Comparison of ENCODE assay signal across 23 mouse cellular contexts in genomic region chr11:67438746-67439145, GRCm38 (mm10). TPM values are rescaled to one million over a fixed set of nuclear protein-coding genes. Genes with fewer than 3 reads are reported as not detected.
DNase-seq lines count a peak whose midpoint lies in the region; ATAC-seq and TF ChIP-seq lines count a peak whose summit lies in the region.
"Had no signal": no experiment of that assay in that cellular context is flagged by ENCODE, and none has a peak within 500 bp of the region (broad histone marks: within the 10 kb centered on the region; RNA-seq: fewer than 3 reads in every experiment).

No protein-coding gene starts in this region.

- H3K4me2 ChIP-seq in heart, embryonic 11.5 days, result no peak overlapping the region
- H3K4me2 ChIP-seq in forebrain, embryonic 14.5 days (ENCODE audit: low read length), result no peak overlapping the region
- H3K4me2 ChIP-seq: embryonic facial prominence, embryonic 12.5 days; hindbrain, embryonic 13.5 days; intestine, embryonic 15.5 days; midbrain, embryonic 15.5 days; neural tube, embryonic 15.5 days had no signal

- H3K4me3 ChIP-seq in heart, embryonic 11.5 days (ENCODE audit: low read depth, low read length), result no peak overlapping the region
- H3K4me3 ChIP-seq in forebrain, embryonic 14.5 days (ENCODE audit: low read depth, low read length), result no peak overlapping the region
- no peak overlapping the region for H3K4me3 ChIP-seq in kidney, adult 2 months (ENCODE audit: insufficient read depth, low read depth, low read length)
- H3K4me3 ChIP-seq: embryonic facial prominence, embryonic 12.5 days; erythroblast, embryonic 14.5 days; hindbrain, embryonic 13.5 days; intestine, embryonic 15.5 days; limb, embryonic 10.5 days; megakaryocyte, embryonic 14.5 days; midbrain, embryonic 15.5 days; neural tube, embryonic 15.5 days had no signal

- H3K27ac ChIP-seq in heart, embryonic 11.5 days (ENCODE audit: low read depth, low read length), result no peak overlapping the region
- no peak overlapping the region for H3K27ac ChIP-seq in forebrain, embryonic 14.5 days (ENCODE audit: low read depth, low read length)
- no peak overlapping the region for H3K27ac ChIP-seq in kidney, adult 2 months (ENCODE audit: insufficient read depth, low read depth, low read length)
- H3K27ac ChIP-seq: embryonic facial prominence, embryonic 12.5 days; hindbrain, embryonic 13.5 days; intestine, embryonic 15.5 days; limb, embryonic 10.5 days; midbrain, embryonic 15.5 days; neural tube, embryonic 15.5 days; stomach, postnatal 0 days had no signal

- no peaks in the 10 kb centered on the region for H3K27me3 ChIP-seq in heart, embryonic 11.5 days (ENCODE audit: control insufficient read depth, insufficient read depth, low read length)
- no peaks in the 10 kb centered on the region for H3K27me3 ChIP-seq in forebrain, embryonic 14.5 days (replicated peaks; ENCODE audit: control insufficient read depth, insufficient read depth, low read length)
- no peaks in the 10 kb centered on the region for H3K27me3 ChIP-seq in kidney, adult 2 months (replicated peaks; ENCODE audit: control insufficient read depth, insufficient read depth, low read length)
- H3K27me3 ChIP-seq: embryonic facial prominence, embryonic 12.5 days; hindbrain, embryonic 13.5 days; intestine, embryonic 15.5 days; midbrain, embryonic 15.5 days; neural tube, embryonic 15.5 days had no signal

- ATAC-seq in heart, embryonic 11.5 days (replicated peaks; ENCODE audit: insufficient number of reproducible peaks, low FRiP score, low TSS enrichment), result no peak
- no peak for ATAC-seq in forebrain, embryonic 14.5 days
- ATAC-seq: activated CD4-positive, CD25-positive, alpha-beta regulatory T cell, adult 4 months; forebrain, embryonic 16.5 days; intestine, embryonic 15.5 days; liver, postnatal 0 days; midbrain, embryonic 15.5 days had no signal

- DNase-seq in heart, postnatal 10 days, result peak; percentile 27 to 53
- peak; percentile 36 for DNase-seq in NIH3T3 (ENCODE audit: low read depth)
- DNase-seq in gastrocnemius, postnatal 10 days, result peak; percentile 53
- DNase-seq in lung, postnatal 25 days (ENCODE audit: low spot score), result peak; percentile 18
- no peak for DNase-seq in forebrain, embryonic 14.5 days (ENCODE audit: low spot score)
- no peak for DNase-seq in kidney, adult 2 months
- DNase-seq: adrenal gland, postnatal 36 days; cerebellum, adult 9-10 months; kidney, postnatal 36 days; liver, postnatal 0 days; right cerebral cortex, postnatal 25 days had no signal

- intact Hi-C loops in heart, postnatal 10 days (cut with DNase I), result no loop called here

- H3K4me1 ChIP-seq in heart, embryonic 11.5 days (ENCODE audit: control insufficient read depth, insufficient read depth, low read length), result no peaks in the 10 kb centered on the region
- no peaks in the 10 kb centered on the region for H3K4me1 ChIP-seq in forebrain, embryonic 14.5 days (ENCODE audit: control insufficient read depth, insufficient read depth, low read length)
- H3K4me1 ChIP-seq in kidney, adult 2 months (ENCODE audit: control insufficient read depth, insufficient read depth, low read length), result no peaks in the 10 kb centered on the region
- H3K4me1 ChIP-seq: embryonic facial prominence, embryonic 12.5 days; hindbrain, embryonic 13.5 days; intestine, embryonic 15.5 days; limb, embryonic 10.5 days; megakaryocyte, embryonic 14.5 days; midbrain, embryonic 15.5 days; neural tube, embryonic 15.5 days had no signal

- 93% methylated on average over 5 of the region's 5 CpGs for WGBS in heart, embryonic 11.5 days (ENCODE audit: insufficient replicate concordance)
- 93% methylated on average over 5 of the region's 5 CpGs for whole genome bisulfite sequencing in forebrain, embryonic 14.5 days
- 94% methylated on average over 5 of the region's 5 CpGs for WGBS in kidney, adult 2 months

- TF ChIP-seq POLR2A in kidney, adult 2 months (IDR thresholded peaks at IDR 0.05; ENCODE audit: low read depth, low read length), result no peak

- no peak for TF ChIP-seq CTCF in kidney, adult 2 months (conservative IDR thresholded peaks at IDR 0.05; ENCODE audit: insufficient read depth, insufficient read length, low read depth, low read length)

- no peaks in the 10 kb centered on the region for H3K36me3 ChIP-seq in heart, embryonic 11.5 days (ENCODE audit: control insufficient read depth, insufficient read depth, low read length)
- no peaks in the 10 kb centered on the region for H3K36me3 ChIP-seq in forebrain, embryonic 14.5 days (ENCODE audit: control insufficient read depth, insufficient read depth, low read length)
- H3K36me3 ChIP-seq in kidney, adult 2 months (ENCODE audit: control insufficient read depth, insufficient read depth, low read length), result no peaks in the 10 kb centered on the region
- H3K36me3 ChIP-seq: embryonic facial prominence, embryonic 12.5 days; hindbrain, embryonic 13.5 days; intestine, embryonic 15.5 days; limb, embryonic 10.5 days; midbrain, embryonic 15.5 days; neural tube, embryonic 15.5 days had no signal

- H3K9me3 ChIP-seq in heart, embryonic 11.5 days (replicated peaks; ENCODE audit: control insufficient read depth, low read length), result no peaks in the 10 kb centered on the region
- H3K9me3 ChIP-seq in forebrain, embryonic 14.5 days (replicated peaks; ENCODE audit: control insufficient read depth, low read length), result no peaks in the 10 kb centered on the region
- H3K9me3 ChIP-seq: embryonic facial prominence, embryonic 12.5 days; hindbrain, embryonic 13.5 days; intestine, embryonic 15.5 days; limb, embryonic 10.5 days; megakaryocyte, embryonic 14.5 days; midbrain, embryonic 15.5 days; neural tube, embryonic 15.5 days had no signal

- no peak overlapping the region for H3K9ac ChIP-seq in heart, embryonic 11.5 days (ENCODE audit: low read depth, low read length)
- no peak overlapping the region for H3K9ac ChIP-seq in forebrain, embryonic 14.5 days (ENCODE audit: low read length)
- H3K9ac ChIP-seq: embryonic facial prominence, embryonic 12.5 days; hindbrain, embryonic 13.5 days; intestine, embryonic 15.5 days; liver, postnatal 0 days; midbrain, embryonic 15.5 days; neural tube, embryonic 15.5 days had no signal

RNA-seq across cellular contexts. Expression of gene Gas7, which starts 16.5 kb away (rescaled TPM):
- total RNA-seq in heart, postnatal 10 days (2021), result 10 to 100 TPM; 21.3 to 22.2 TPM
- 5.3 and 5.4 TPM in 2 replicates for polyA plus RNA-seq in heart, embryonic 11.5 days (2014; fragmentation: Nextera tagmentation; extraction: Ambion mirVana)
- total RNA-seq in gastrocnemius, postnatal 10 days (2021), result 10 to 100 TPM; 22.7 to 27.1 TPM
- 39.5 and 49.3 TPM in 2 replicates for polyA plus RNA-seq in forebrain, embryonic 14.5 days (2014; fragmentation: Nextera tagmentation; extraction: Ambion mirVana)
- 3.6 and 3.8 TPM in 2 replicates for polyA plus RNA-seq in kidney, adult 2 months (2012; rRNA removed)

Comparison
In these comparisons a context has a peak if more than half of its experiments do, and no peak if none do; other contexts are left out.
1. DNase-seq: peak in heart, postnatal 10 days (2 of 2), NIH3T3 (single experiment), gastrocnemius, postnatal 10 days (single experiment) and lung, postnatal 25 days (single experiment); none in forebrain, embryonic 14.5 days (single experiment) and kidney, adult 2 months (single experiment).